Mouse (Mus musculus) neural tube, embryonic 14.5 days (tissue): ENCODE data around the gene Arid1b. TPM values are rescaled to one million over a fixed set of nuclear protein-coding genes. Genes with fewer than 3 reads are reported as not detected.
"Not testable (repeated sequence)": the region's sequence is repeated elsewhere in the genome, so short reads cannot be mapped to it uniquely, and the experiment has no call there.

Experiments
- ATAC-seq: fragments of 200-750 bp; cut with Nextera tagmentation; 2 replicates; pipeline ENCODE4 v1.8.0; 2017; ENCODE audit warnings: low read depth, mild to moderate bottlenecking, moderate TSS enrichment, moderate library complexity
- H3K27ac ChIP-seq: fragments of 300-500 bp; sonication (generic); 2 replicates; pipeline ENCODE4 v1.5.1; 2014; ENCODE audit warnings: low read depth, mild to moderate bottlenecking, control low read depth, low read length, moderate library complexity, mixed read lengths
- H3K27me3 ChIP-seq: fragments of 300-500 bp; sonication (generic); 2 replicates; pipeline ENCODE4 v1.6.1; 2014; ENCODE audit warnings: low read length; ENCODE audit not compliant: control insufficient read depth, insufficient read depth
- H3K36me3 ChIP-seq: fragments of 300-500 bp; sonication (generic); 2 replicates; pipeline ENCODE4 v1.6.1; 2014; ENCODE audit warnings: low read length, mixed read lengths; ENCODE audit not compliant: control insufficient read depth, insufficient read depth
- H3K4me1 ChIP-seq: fragments of 300-500 bp; sonication (generic); 2 replicates; pipeline ENCODE4 v1.6.1; 2014; ENCODE audit warnings: low read length; ENCODE audit not compliant: control insufficient read depth, insufficient read depth
- H3K4me2 ChIP-seq: fragments of 300-500 bp; sonication (generic); 2 replicates; pipeline ENCODE4 v1.6.1; 2014; ENCODE audit warnings: mild to moderate bottlenecking, low read depth, low read length, control low read depth
- H3K4me3 ChIP-seq: fragments of 300-500 bp; sonication (generic); 2 replicates; pipeline ENCODE4 v1.5.1; 2014; ENCODE audit warnings: low read depth, low read length, control low read depth, mixed read lengths
- H3K9ac ChIP-seq: fragments of 300-500 bp; sonication (generic); replicated peaks from 2 replicates; pipeline ENCODE4 v1.6.1; 2014; ENCODE audit warnings: low read depth, mild to moderate bottlenecking, control low read depth, low read length, mixed read lengths
- H3K9me3 ChIP-seq: fragments of 300-500 bp; sonication (generic); 2 replicates; pipeline ENCODE4 v1.6.1; 2016; ENCODE audit warnings: low read length; ENCODE audit not compliant: control insufficient read depth
- WGBS: fragments of 180-500 bp; shearing (Covaris S2); extraction: QIAGEN DNeasy Blood & Tissue Kit; methylation state at CpG from one replicate; pipeline ENCODE4 v1.1.7; 2014; 5-methylcytosine and 5-hydroxymethylcytosine counted together
- polyA plus RNA-seq: library from polyadenylated mRNA; unstranded; fragments of >200 nt; fragmentation: Nextera tagmentation; extraction: Ambion mirVana; gene quantifications from 2 replicates; pipeline ENCODE4 v1.2.1, GENCODE M21; 2014

Gene Arid1b
- polyA plus RNA-seq, 1 experiment from 2014 or later = 22.2 TPM

DNA sequence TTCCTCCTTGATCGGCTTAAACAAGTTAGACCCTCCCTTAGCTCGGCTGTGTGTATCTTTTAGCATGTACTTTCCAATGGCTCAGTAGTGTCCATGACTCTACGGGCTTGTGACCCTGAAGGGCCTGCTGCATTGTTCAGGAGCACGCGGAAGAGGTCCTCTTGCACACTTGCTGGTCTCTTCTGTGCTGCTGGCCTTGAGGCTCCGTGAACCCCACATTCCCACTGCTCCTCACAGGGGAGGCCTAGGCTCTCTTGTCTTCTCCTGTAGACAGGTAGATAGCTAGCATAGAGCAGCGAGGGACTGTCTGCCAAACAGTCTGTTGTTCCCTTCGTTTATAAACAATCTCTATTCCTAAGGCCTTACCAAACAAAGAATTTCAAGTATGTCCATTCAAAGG lies 115.2 kb downstream of the Arid1b start:
- ATAC-seq = no peak
- Histone ChIP-seq H3K9ac (no peak overlapping the region), H3K27me3 (no peaks in the 10 kb centered on the region), H3K9me3 (no peaks in the 10 kb centered on the region), H3K4me1 (peaks cover 39% of the 10 kb centered on the region), H3K27ac (no peak overlapping the region), H3K4me3 (no peak overlapping the region), H3K36me3 (no peaks in the 10 kb centered on the region), H3K4me2 (no peak overlapping the region)
- 89% methylated on average over 8 of the region's 8 CpGs for WGBS

DNA sequence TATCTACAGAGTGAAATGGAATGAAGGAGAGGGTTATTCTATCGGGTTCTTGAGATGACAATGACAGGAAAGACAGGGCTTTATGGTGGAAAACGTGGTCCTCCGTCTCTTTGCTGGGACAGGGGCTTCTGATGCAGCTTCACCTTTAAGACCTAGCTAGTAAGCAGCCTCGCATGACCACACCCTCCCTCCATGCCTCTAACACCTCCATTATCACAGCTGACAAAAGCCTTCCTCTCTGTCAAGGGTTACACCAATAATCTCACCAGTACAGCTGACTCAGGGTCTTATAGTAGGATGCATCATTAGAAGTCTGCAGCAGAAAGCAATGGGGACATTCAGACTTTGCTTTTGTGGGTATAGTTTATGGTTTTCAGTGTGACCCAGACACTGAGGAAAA lies 116.0 kb downstream of the Arid1b start:
- no peaks in the 10 kb centered on the region for H3K27me3 ChIP-seq
- WGBS = 82% methylated on average over 4 of the region's 4 CpGs
- H3K4me1 ChIP-seq = peaks cover 34% of the 10 kb centered on the region

GRCm38 (mm10) chr17:5110981-5111380 lies 116.8 kb downstream of the Arid1b start:
- not testable (repeated sequence) for H3K27ac ChIP-seq, H3K4me3 ChIP-seq, H3K36me3 ChIP-seq, H3K9ac ChIP-seq, H3K9me3 ChIP-seq, ATAC-seq, H3K27me3 ChIP-seq, H3K4me2 ChIP-seq
- WGBS = 84% methylated on average over 5 of the region's 5 CpGs
- H3K4me1 ChIP-seq = peaks cover 30% of the 10 kb centered on the region

More for the DNA sequence above, 116.0 kb downstream of the Arid1b start:
- H3K36me3 ChIP-seq = no peaks in the 10 kb centered on the region
- no peak overlapping the region for H3K4me3 ChIP-seq
- H3K27ac ChIP-seq = no peak overlapping the region
- no peak overlapping the region for H3K4me2 ChIP-seq
- H3K9ac ChIP-seq = no peak overlapping the region
- ATAC-seq = no peak
- no peaks in the 10 kb centered on the region for H3K9me3 ChIP-seq

DNA sequence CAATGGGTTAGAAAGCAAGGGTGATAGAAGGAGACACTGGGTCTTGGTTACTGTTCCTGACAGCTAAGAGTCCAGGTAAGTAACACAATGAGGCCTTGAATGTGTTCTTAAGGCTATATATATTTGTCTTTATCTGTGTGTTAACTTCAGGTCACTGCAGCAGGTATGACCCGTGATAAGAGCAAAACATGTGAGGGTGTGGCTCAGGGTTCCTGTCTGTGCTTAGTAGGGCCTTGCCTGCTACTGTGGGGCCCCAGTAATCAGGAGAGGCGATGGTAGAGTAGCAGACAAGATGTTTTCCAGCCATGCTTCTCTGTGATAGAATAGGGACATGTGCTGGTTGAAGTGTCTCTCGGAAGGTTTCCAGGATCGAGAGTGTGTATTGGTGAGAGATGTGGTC lies 118.0 kb downstream of the Arid1b start:
- 94% methylated on average over 4 of the region's 4 CpGs for WGBS

GRCm38 (mm10) chr17:5115952-5116351 lies 121.8 kb downstream of the Arid1b start:
- Histone ChIP-seq H3K4me2 (no peak overlapping the region), H3K9ac (no peak overlapping the region), H3K4me1 (peaks cover 14% of the 10 kb centered on the region), H3K36me3 (no peaks in the 10 kb centered on the region), H3K27ac (no peak overlapping the region), H3K27me3 (no peaks in the 10 kb centered on the region), H3K4me3 (no peak overlapping the region), H3K9me3 (no peaks in the 10 kb centered on the region)
- no peak for ATAC-seq
- 54% methylated on average over 6 of the region's 6 CpGs for WGBS

More for the DNA sequence above, 118.0 kb downstream of the Arid1b start:
- no peaks in the 10 kb centered on the region for H3K36me3 ChIP-seq
- peaks cover 23% of the 10 kb centered on the region for H3K4me1 ChIP-seq
- no peak for ATAC-seq
- no peak overlapping the region for H3K4me3 ChIP-seq
- H3K4me2 ChIP-seq = no peak overlapping the region
- H3K9ac ChIP-seq = no peak overlapping the region
- H3K27ac ChIP-seq = no peak overlapping the region
- H3K9me3 ChIP-seq = no peaks in the 10 kb centered on the region
- no peaks in the 10 kb centered on the region for H3K27me3 ChIP-seq

- WGBS = 70% methylated on average over 2 of the region's 2 CpGs
- ATAC-seq = no peak
Observed at GRCm38 (mm10) chr17:5116990-5117389, 122.9 kb downstream of the Arid1b start.

GRCm38 (mm10) chr17:5118171-5118570 lies 124.0 kb downstream of the Arid1b start:
- Histone ChIP-seq H3K27ac (no peak overlapping the region), H3K4me1 (peaks cover 18% of the 10 kb centered on the region), H3K9ac (no peak overlapping the region), H3K9me3 (no peaks in the 10 kb centered on the region), H3K36me3 (no peaks in the 10 kb centered on the region), H3K4me3 (no peak overlapping the region), H3K4me2 (no peak overlapping the region), H3K27me3 (no peaks in the 10 kb centered on the region)
- ATAC-seq = no peak
- 90% methylated on average over 4 of the region's 4 CpGs for WGBS

More at GRCm38 (mm10) chr17:5116990-5117389, 122.9 kb downstream of the Arid1b start:
- Histone ChIP-seq H3K4me3 (no peak overlapping the region), H3K27ac (no peak overlapping the region), H3K9me3 (no peaks in the 10 kb centered on the region), H3K27me3 (no peaks in the 10 kb centered on the region), H3K9ac (no peak overlapping the region), H3K4me2 (no peak overlapping the region), H3K36me3 (no peaks in the 10 kb centered on the region), H3K4me1 (peaks cover 18% of the 10 kb centered on the region)

- Histone ChIP-seq H3K9ac (no peak overlapping the region), H3K27me3 (no peaks in the 10 kb centered on the region), H3K27ac (no peak overlapping the region), H3K4me1 (peaks cover 11% of the 10 kb centered on the region; the same call in 1 of the 2 replicates), H3K9me3 (no peaks in the 10 kb centered on the region), H3K4me2 (no peak overlapping the region), H3K4me3 (no peak overlapping the region), H3K36me3 (no peaks in the 10 kb centered on the region)
- 64% methylated on average over 2 of the region's 2 CpGs for WGBS
- ATAC-seq = no peak
Observed at GRCm38 (mm10) chr17:5124643-5125042, 130.5 kb downstream of the Arid1b start.

GRCm38 (mm10) chr17:5125084-5125855 lies 131.1 kb downstream of the Arid1b start:
- Histone ChIP-seq H3K27ac (no peak overlapping the region), H3K4me1 (peaks cover 11% of the 10 kb centered on the region; the same call in 1 of the 2 replicates), H3K9me3 (no peaks in the 10 kb centered on the region), H3K36me3 (no peaks in the 10 kb centered on the region), H3K27me3 (no peaks in the 10 kb centered on the region), H3K9ac (no peak overlapping the region), H3K4me2 (no peak overlapping the region), H3K4me3 (no peak overlapping the region)
- 83% methylated on average over 5 of the region's 5 CpGs for WGBS
- ATAC-seq = no peak
